Mouse (Mus musculus): Measurements from ENCODE around the gene Naa80.
A peak's percentile ranks its signal among the peaks of the same experiment; 100 is the strongest.
"Not testable (repeated sequence)": the region's sequence is repeated elsewhere in the genome, so short reads cannot be mapped to it uniquely, and the experiment has no call there.

Naa80 gene

GRCm38 (mm10) chr9:107573774-107574173 lies 4.9 kb upstream of the Naa80 start:
- not testable (repeated sequence) for DNase-seq (ENCODE audit: low read depth, low spot score)

GRCm38 (mm10) chr9:107575579-107576356 lies 2.9 kb upstream of the Naa80 start:
- DNase-seq (ENCODE audit: low read depth, low spot score): peak; percentile 53

- DNase-seq (ENCODE audit: low read depth, low spot score): peak; percentile 67
These were observed 2.2 kb upstream of the Naa80 start, which contains the start of gene Hyal1 for GRCm38 (mm10) chr9:107576357-107577107. Hyal1 (plus strand) TSS chr9:107576927.

GRCm38 (mm10) chr9:107577871-107578270 lies 816 bp upstream of the Naa80 start:
- no peak for DNase-seq (ENCODE audit: low read depth, low spot score)

- DNase-seq (ENCODE audit: low read depth, low spot score): peak; percentile 92
These were observed 575 bp downstream of the Naa80 start for GRCm38 (mm10) chr9:107579023-107579900.

GRCm38 (mm10) chr9:107580501-107581317 lies 2.0 kb downstream of the Naa80 start, which contains the start of gene Hyal3:
Hyal3 (plus strand) TSS chr9:107580818.
- peak; percentile 98 for DNase-seq (ENCODE audit: low read depth, low spot score)

GRCm38 (mm10) chr9:107581584-107581983 lies 2.9 kb downstream of the Naa80 start:
- no peak for DNase-seq (ENCODE audit: low read depth, low spot score)

GRCm38 (mm10) chr9:107582509-107583062 lies 3.9 kb downstream of the Naa80 start:
- no peak for DNase-seq (ENCODE audit: low read depth, low spot score)

GRCm38 (mm10) chr9:107583174-107583573 lies 4.5 kb downstream of the Naa80 start:
- DNase-seq (ENCODE audit: low read depth, low spot score): no peak

GRCm38 (mm10) chr9:107586504-107586903 lies 7.8 kb downstream of the Naa80 start:
- no peak for DNase-seq (ENCODE audit: low read depth, low spot score)

GRCm38 (mm10) chr9:107586974-107587832 lies 8.5 kb downstream of the Naa80 start, which contains the start of gene Ifrd2:
Ifrd2 (plus strand) TSS chr9:107587642.
- peak; percentile 100 for DNase-seq (ENCODE audit: low read depth, low spot score)

GRCm38 (mm10) chr9:107587833-107588639 lies 9.3 kb downstream of the Naa80 start:
- peak; percentile 51 for DNase-seq (ENCODE audit: low read depth, low spot score)

- no peak for DNase-seq (ENCODE audit: low read depth, low spot score)
These were observed 11.5 kb downstream of the Naa80 start for GRCm38 (mm10) chr9:107590058-107590772.

- no peak for DNase-seq (ENCODE audit: low read depth, low spot score)
These were observed 12.0 kb downstream of the Naa80 start for GRCm38 (mm10) chr9:107590773-107591060.

- DNase-seq (ENCODE audit: low read depth, low spot score): peak; percentile 92
These were observed 14.7 kb downstream of the Naa80 start for GRCm38 (mm10) chr9:107593101-107593976.

- DNase-seq (ENCODE audit: low read depth, low spot score): no peak
These were observed 15.8 kb downstream of the Naa80 start for GRCm38 (mm10) chr9:107594281-107595062.

Measured in brain, adult 2 months (tissue).